Mouse (Mus musculus) G1E-ER4 (cell line): Measurements from ENCODE around the gene Krtap24-1. TPM values are rescaled to one million over a fixed set of nuclear protein-coding genes. Genes with fewer than 3 reads are reported as not detected.

Source experiments
- GATA1 ChIP-seq: IDR thresholded peaks from one replicate; pipeline ENCODE4 v1.8.0; 2012; ENCODE audit warnings: low read length, inconsistent platforms
- polyA plus RNA-seq: library from polyadenylated mRNA; stranded (reverse); fragments of >175 nt; gene quantifications from 2 replicates; pipeline ENCODE4 v1.2.3, GENCODE M21; 2012

The Krtap24-1 gene
- polyA plus RNA-seq: not detected in 2 replicates

GRCm38 (mm10) chr16:88611922-88612321 is at the start of gene Krtap24-1:
TSS of gene Krtap24-1 (minus strand) at chr16:88612279.
- no peak for TF ChIP-seq GATA1

DNA sequence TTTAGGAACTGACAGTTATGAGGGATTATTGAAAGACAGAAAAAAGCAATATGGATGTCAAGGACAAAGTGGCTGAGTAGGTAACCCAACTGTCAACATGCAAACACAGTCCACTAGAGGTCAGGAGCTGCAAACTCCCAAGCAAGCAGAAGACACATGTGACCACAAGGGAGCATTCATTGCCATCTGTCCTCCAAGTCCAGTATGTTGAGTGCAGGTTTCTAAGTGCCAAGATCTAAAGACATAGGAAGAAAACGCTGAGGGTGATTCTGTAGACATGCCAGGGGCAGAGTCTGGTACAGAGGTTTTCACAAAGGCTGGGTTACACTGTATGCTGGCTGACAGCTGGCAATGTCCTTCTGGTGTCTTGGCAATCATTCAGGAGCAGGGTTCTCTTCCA is 45.3 kb upstream of the Krtap24-1 start:
- TF ChIP-seq GATA1: no peak

- TF ChIP-seq GATA1: no peak
These were observed 39.9 kb upstream of the Krtap24-1 start for GRCm38 (mm10) chr16:88651952-88652351.

GRCm38 (mm10) chr16:88651082-88651481 is 39.0 kb upstream of the Krtap24-1 start:
- no peak for TF ChIP-seq GATA1

GRCm38 (mm10) chr16:88647358-88647846 is 35.3 kb upstream of the Krtap24-1 start, which contains the start of gene Krtap26-1:
TSS of gene Krtap26-1 (minus strand) at chr16:88647796.
- TF ChIP-seq GATA1: no peak

- no peak for TF ChIP-seq GATA1
These were observed 34.5 kb upstream of the Krtap24-1 start for GRCm38 (mm10) chr16:88646366-88647111.

DNA sequence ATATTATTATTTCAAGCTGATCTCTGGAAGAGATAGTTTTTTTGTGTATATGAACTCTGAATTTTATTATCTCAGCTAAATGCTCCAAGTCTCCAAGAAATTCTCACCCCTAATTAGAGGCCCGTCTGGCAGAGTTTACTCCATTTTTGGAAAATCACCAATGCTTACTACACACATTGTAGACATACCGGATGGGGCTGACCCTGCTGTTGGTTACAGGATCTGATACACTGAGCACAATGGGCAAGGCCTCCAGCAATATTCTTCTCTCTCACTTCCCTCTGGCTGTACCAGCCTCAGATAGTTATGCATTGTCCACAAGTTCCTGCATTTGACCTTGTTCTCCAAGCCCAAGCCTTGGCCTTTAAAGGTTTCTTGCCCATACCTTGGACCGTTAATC is 28.0 kb upstream of the Krtap24-1 start:
- TF ChIP-seq GATA1: no peak

- TF ChIP-seq GATA1: no peak
These were observed 23.1 kb upstream of the Krtap24-1 start for GRCm38 (mm10) chr16:88635142-88635541.

DNA sequence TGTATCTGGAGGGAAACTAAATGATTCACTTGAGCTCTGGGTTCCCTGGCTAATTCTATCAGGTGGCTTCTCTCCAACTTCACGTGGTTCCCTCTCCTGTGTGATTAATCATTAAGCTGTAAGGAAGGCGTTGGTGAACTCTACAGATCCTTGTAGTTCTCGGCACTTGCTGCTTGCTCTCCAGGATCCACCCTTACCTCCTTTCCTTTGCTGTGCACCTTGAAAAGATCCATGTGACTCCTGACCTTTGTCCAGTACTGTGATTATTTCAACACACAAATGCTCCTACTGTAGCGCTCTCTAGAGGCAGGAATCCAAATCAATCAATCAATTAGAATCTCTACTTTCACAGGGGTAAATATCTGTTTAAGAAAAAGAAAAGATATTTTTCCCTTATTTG is 19.4 kb upstream of the Krtap24-1 start:
- no peak for TF ChIP-seq GATA1

DNA sequence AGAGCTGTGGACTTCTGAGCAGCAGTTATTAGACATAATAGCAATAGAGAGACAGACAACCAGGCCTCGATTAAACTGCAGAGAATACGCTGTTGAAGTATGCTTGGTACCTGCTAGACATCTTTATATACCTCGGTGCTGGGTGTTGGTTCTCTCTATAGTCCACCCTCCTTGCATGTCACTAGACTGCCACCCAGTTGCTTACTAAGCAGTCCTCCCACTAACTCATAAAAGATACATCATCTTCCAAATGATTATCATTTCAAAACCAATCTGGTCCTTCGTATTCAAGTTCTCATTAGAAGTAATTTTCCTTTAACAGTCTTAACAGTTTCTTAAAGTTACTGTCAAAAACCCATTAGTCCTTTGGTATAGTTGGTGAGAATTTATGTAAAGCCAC is 15.5 kb upstream of the Krtap24-1 start, which contains the start of gene 2310079G19Rik:
Gene 2310079G19Rik, minus strand, starts transcription at position 101 of the 400 bp plus-strand sequence.
- TF ChIP-seq GATA1: no peak

DNA sequence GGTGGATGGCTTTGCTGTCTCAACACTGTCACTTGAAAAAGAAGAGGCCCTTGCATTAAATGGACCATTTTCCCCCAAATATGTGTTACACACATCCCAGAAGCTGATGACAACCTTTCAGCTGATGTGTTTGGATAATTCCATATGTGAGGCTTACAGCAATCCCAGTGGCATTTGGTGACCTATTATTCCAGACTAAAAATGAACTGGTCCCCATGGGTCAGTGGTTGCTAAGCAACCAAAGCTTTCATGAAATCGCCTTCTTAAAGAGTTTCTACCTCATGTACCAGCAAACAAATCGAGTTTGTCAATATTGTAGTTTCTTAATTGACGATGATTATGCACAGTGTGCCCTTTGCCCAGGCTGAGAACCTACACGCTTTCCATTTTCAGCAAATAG is 633 bp upstream of the Krtap24-1 start:
- no peak for TF ChIP-seq GATA1

DNA sequence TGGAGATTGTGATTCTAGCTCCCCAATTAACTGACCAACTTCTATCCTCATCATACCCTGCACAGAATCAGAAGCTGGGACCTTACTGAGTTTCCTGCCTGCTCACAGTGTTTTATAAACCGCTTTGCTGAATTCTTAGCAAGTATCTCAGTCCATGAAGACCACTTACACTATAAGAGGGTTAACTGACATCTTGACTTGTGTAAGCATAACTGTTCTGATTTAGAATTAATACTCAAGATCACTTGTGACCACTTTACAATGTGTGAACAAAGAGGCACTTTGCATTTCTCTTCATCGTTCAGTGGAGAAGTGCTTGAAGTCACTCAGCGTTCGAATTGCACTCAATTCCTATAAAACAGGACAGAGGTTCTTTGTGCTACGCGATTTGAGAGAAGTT is 7.5 kb downstream of the Krtap24-1 start:
- TF ChIP-seq GATA1: no peak

- no peak for TF ChIP-seq GATA1
These were observed 9.6 kb downstream of the Krtap24-1 start for GRCm38 (mm10) chr16:88602464-88602863.

DNA sequence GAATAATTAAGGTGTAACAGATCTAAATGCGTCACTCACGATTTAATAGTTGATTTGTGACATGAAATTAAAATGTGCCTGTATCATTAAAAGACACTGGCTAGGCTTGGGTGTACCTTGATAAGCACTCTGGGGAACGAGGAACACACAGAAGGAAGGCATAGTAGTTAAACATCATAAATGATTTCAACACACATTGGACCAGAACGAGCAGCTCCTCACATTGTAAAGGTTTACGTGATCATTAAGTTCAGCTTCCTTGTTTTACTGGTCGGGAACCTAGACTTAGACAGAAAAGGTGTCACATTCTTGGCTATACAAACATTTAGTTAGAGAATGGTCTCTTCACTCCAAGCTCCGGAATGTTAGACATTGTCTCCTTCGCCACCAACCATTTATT is 11.8 kb downstream of the Krtap24-1 start:
- no peak for TF ChIP-seq GATA1

DNA sequence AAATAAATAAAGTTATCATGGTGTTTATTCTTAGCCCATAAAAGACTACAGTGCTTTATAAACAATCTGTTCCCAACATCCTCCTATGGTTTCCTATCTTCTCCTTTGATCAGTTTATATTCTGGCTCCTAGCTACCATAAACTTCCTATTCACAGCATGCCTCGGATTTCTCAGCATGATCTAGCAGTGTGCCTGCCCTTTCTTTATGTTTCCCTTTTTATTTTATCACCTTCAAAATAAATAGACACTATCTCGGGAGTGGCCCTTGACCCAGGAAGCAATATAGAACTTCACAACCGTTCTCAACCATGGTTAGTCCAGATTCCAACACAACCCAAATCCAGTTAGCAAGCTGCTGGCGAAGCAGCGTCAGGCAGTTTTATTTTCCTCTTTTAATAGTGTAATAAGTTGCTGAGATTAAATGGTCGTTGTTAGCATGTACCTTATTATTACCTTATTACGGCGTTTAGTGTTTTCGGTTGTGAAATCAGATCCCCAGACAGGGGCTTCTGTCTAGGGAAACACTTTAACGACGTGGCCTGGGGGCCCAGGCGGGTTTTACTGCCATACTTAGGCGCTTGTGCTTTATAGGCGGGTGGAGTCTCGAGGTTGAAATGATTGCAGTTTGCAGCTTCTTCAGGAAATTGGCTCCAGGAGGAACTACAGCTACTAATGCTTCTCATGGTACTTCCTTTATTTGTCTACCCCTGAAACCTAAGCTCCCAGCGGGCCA is 12.4 kb downstream of the Krtap24-1 start:
- no peak for TF ChIP-seq GATA1

- no peak for TF ChIP-seq GATA1
These were observed 19.3 kb downstream of the Krtap24-1 start for GRCm38 (mm10) chr16:88592758-88593157.

GRCm38 (mm10) chr16:88583338-88583737 is 28.7 kb downstream of the Krtap24-1 start:
- no peak for TF ChIP-seq GATA1
